Mouse (Mus musculus) limb, embryonic 13.5 days (tissue): ENCODE data around the gene Zdhhc22. TPM values are rescaled to one million over a fixed set of nuclear protein-coding genes. Genes with fewer than 3 reads are reported as not detected.
A peak's percentile ranks its signal among the peaks of the same experiment; 100 is the strongest.

Source experiments
- ATAC-seq: fragments of 200-750 bp; cut with Nextera tagmentation; 2 replicates; pipeline ENCODE4 v1.8.0; 2017; ENCODE audit warnings: low read depth, moderate number of reproducible peaks, moderate TSS enrichment; ENCODE audit not compliant: low FRiP score
- H3K27ac ChIP-seq: fragments of 300-500 bp; sonication (generic); 2 replicates; pipeline ENCODE4 v1.5.1; 2015; ENCODE audit warnings: inconsistent platforms, mild to moderate bottlenecking, moderate library complexity
- H3K27me3 ChIP-seq: fragments of 300-500 bp; sonication (generic); 2 replicates; pipeline ENCODE4 v1.6.1; 2015; ENCODE audit warnings: mild to moderate bottlenecking, inconsistent platforms
- H3K36me3 ChIP-seq: fragments of 300-500 bp; sonication (generic); 2 replicates; pipeline ENCODE4 v1.6.1; 2015; ENCODE audit warnings: inconsistent platforms, mild to moderate bottlenecking, moderate library complexity
- H3K4me1 ChIP-seq: fragments of 300-500 bp; sonication (generic); 2 replicates; pipeline ENCODE4 v1.6.1; 2015; ENCODE audit warnings: inconsistent platforms
- H3K4me2 ChIP-seq: fragments of 300-500 bp; sonication (generic); replicated peaks from 2 replicates; pipeline ENCODE4 v1.6.1; 2015; ENCODE audit warnings: inconsistent platforms, mild to moderate bottlenecking, moderate library complexity
- H3K4me3 ChIP-seq: fragments of 300-500 bp; sonication (generic); 2 replicates; pipeline ENCODE4 v1.5.1; 2015; ENCODE audit warnings: moderate library complexity, mild to moderate bottlenecking, inconsistent platforms
- H3K9ac ChIP-seq: fragments of 300-500 bp; sonication (generic); 2 replicates; pipeline ENCODE4 v1.6.1; 2015; ENCODE audit warnings: mild to moderate bottlenecking, inconsistent platforms
- H3K9me3 ChIP-seq: fragments of 300-500 bp; sonication (generic); 2 replicates; pipeline ENCODE4 v1.6.1; 2016; ENCODE audit warnings: inconsistent platforms
- WGBS: fragments of 180-500 bp; shearing (Covaris S2); methylation state at CpG from one replicate; pipeline ENCODE4 v1.1.7; 2015; 5-methylcytosine and 5-hydroxymethylcytosine counted together
- polyA plus RNA-seq: library from polyadenylated mRNA; unstranded; fragments of >200 nt; fragmentation: Nextera tagmentation; extraction: Ambion mirVana; gene quantifications from 2 replicates; pipeline ENCODE4 v1.2.1, GENCODE M21; 2015

Zdhhc22 gene
- polyA plus RNA-seq, 1 experiment from 2014 or later, result not detected

- 37% methylated on average over 2 of the region's 2 CpGs for WGBS
- Histone ChIP-seq H3K4me1 (peaks cover 11% of the 10 kb centered on the region), H3K9me3 (no peaks in the 10 kb centered on the region), H3K9ac (no peak overlapping the region), H3K27ac (no peak overlapping the region), H3K36me3 (no peaks in the 10 kb centered on the region), H3K4me2 (no peak overlapping the region), H3K27me3 (peaks cover 80% of the 10 kb centered on the region), H3K4me3 (no peak overlapping the region)
- no peak for ATAC-seq
Measured at GRCm38 (mm10) chr12:86990755-86991110, 503 bp upstream of the Zdhhc22 start.

GRCm38 (mm10) chr12:86989378-86989777, 852 bp downstream of the Zdhhc22 start:
- ATAC-seq, result no peak

GRCm38 (mm10) chr12:86988227-86988626, 2.0 kb downstream of the Zdhhc22 start:
- Histone ChIP-seq H3K4me3 (no peak overlapping the region), H3K27ac (no peak overlapping the region), H3K9me3 (no peaks in the 10 kb centered on the region), H3K9ac (no peak overlapping the region), H3K36me3 (no peaks in the 10 kb centered on the region), H3K27me3 (peaks cover 97% of the 10 kb centered on the region), H3K4me2 (no peak overlapping the region), H3K4me1 (peaks cover 14% of the 10 kb centered on the region)
- no peak for ATAC-seq
- WGBS, result 40% methylated on average over 16 of the region's 16 CpGs

More at GRCm38 (mm10) chr12:86989378-86989777, 852 bp downstream of the Zdhhc22 start:
- Histone ChIP-seq H3K9me3 (no peaks in the 10 kb centered on the region), H3K4me1 (peaks cover 11% of the 10 kb centered on the region), H3K36me3 (no peaks in the 10 kb centered on the region), H3K4me3 (peak overlapping the region; percentile 26; the same call in 1 of the 2 replicates), H3K9ac (no peak overlapping the region), H3K4me2 (peak overlapping the region; percentile 55; the same call in 1 of the 2 replicates), H3K27me3 (peaks cover 91% of the 10 kb centered on the region), H3K27ac (no peak overlapping the region)
- 6% methylated on average over 15 of the region's 15 CpGs for WGBS

GRCm38 (mm10) chr12:86986562-86986961, 3.7 kb downstream of the Zdhhc22 start:
- 60% methylated on average over 4 of the region's 4 CpGs for WGBS
- H3K4me2 ChIP-seq, result no peak overlapping the region
- ATAC-seq, result no peak

GRCm38 (mm10) chr12:86984194-86984555, 6.1 kb downstream of the Zdhhc22 start:
- WGBS, result 11% methylated on average over 6 of the region's 6 CpGs
- peaks cover 96% of the 10 kb centered on the region for H3K27me3 ChIP-seq

More at GRCm38 (mm10) chr12:86986562-86986961, 3.7 kb downstream of the Zdhhc22 start:
- no peaks in the 10 kb centered on the region for H3K36me3 ChIP-seq
- H3K4me1 ChIP-seq, result peaks cover 14% of the 10 kb centered on the region
- H3K27me3 ChIP-seq, result peaks cover 100% of the 10 kb centered on the region
- no peak overlapping the region for H3K4me3 ChIP-seq
- no peak overlapping the region for H3K9ac ChIP-seq
- H3K9me3 ChIP-seq, result no peaks in the 10 kb centered on the region
- H3K27ac ChIP-seq, result no peak overlapping the region

GRCm38 (mm10) chr12:86983470-86984193, 6.6 kb downstream of the Zdhhc22 start:
- Histone ChIP-seq H3K36me3 (no peaks in the 10 kb centered on the region), H3K4me2 (peak overlapping the region; percentile 38), H3K27ac (no peak overlapping the region), H3K9ac (no peak overlapping the region), H3K4me1 (0 out of 2 replicates have a peak, but pooled peaks cover 4% of the 10 kb centered on the region), H3K4me3 (no peak overlapping the region), H3K27me3 (peaks cover 96% of the 10 kb centered on the region), H3K9me3 (no peaks in the 10 kb centered on the region)
- WGBS, result 2% methylated on average over 28 of the region's 28 CpGs
- ATAC-seq, result peak; percentile 61; the same call in 1 of the 2 replicates

More at GRCm38 (mm10) chr12:86984194-86984555, 6.1 kb downstream of the Zdhhc22 start:
- Histone ChIP-seq H3K9ac (no peak overlapping the region), H3K4me1 (0 out of 2 replicates have a peak, but pooled peaks cover 4% of the 10 kb centered on the region), H3K9me3 (no peaks in the 10 kb centered on the region), H3K4me3 (no peak overlapping the region), H3K36me3 (no peaks in the 10 kb centered on the region), H3K27ac (no peak overlapping the region), H3K4me2 (no peak overlapping the region)
- no peak for ATAC-seq

GRCm38 (mm10) chr12:86981180-86981579, 9.1 kb downstream of the Zdhhc22 start:
- Histone ChIP-seq H3K4me3 (no peak overlapping the region), H3K4me1 (peaks cover 12% of the 10 kb centered on the region), H3K36me3 (no peaks in the 10 kb centered on the region), H3K9ac (no peak overlapping the region), H3K27ac (no peak overlapping the region), H3K9me3 (no peaks in the 10 kb centered on the region), H3K4me2 (no peak overlapping the region), H3K27me3 (peaks cover 94% of the 10 kb centered on the region)
- ATAC-seq, result no peak
- 28% methylated on average over 9 of the region's 9 CpGs for WGBS

- peak overlapping the region; percentile 21; the same call in 1 of the 2 replicates for H3K4me2 ChIP-seq
- 0 out of 2 replicates have a peak, but pooled peaks have one; percentile 41 for ATAC-seq
- 13% methylated on average over 15 of the region's 15 CpGs for WGBS
Measured at GRCm38 (mm10) chr12:86977833-86978232, 12.4 kb downstream of the Zdhhc22 start.

GRCm38 (mm10) chr12:86976511-86977168, 13.6 kb downstream of the Zdhhc22 start:
- 50% methylated on average over 6 of the region's 6 CpGs for WGBS
- H3K4me2 ChIP-seq, result no peak overlapping the region
- H3K4me3 ChIP-seq, result no peak overlapping the region
- H3K9me3 ChIP-seq, result no peaks in the 10 kb centered on the region
- H3K27me3 ChIP-seq, result peaks cover 56% of the 10 kb centered on the region
- no peak overlapping the region for H3K9ac ChIP-seq
- no peak overlapping the region for H3K27ac ChIP-seq
- H3K36me3 ChIP-seq, result no peaks in the 10 kb centered on the region
- ATAC-seq, result no peak
- peaks cover 38% of the 10 kb centered on the region for H3K4me1 ChIP-seq

More at GRCm38 (mm10) chr12:86977833-86978232, 12.4 kb downstream of the Zdhhc22 start:
- no peaks in the 10 kb centered on the region for H3K9me3 ChIP-seq
- H3K27ac ChIP-seq, result no peak overlapping the region
- no peaks in the 10 kb centered on the region for H3K36me3 ChIP-seq
- H3K27me3 ChIP-seq, result peaks cover 68% of the 10 kb centered on the region
- H3K9ac ChIP-seq, result no peak overlapping the region
- H3K4me1 ChIP-seq, result peaks cover 35% of the 10 kb centered on the region
- H3K4me3 ChIP-seq, result no peak overlapping the region

GRCm38 (mm10) chr12:86975761-86976160, 14.5 kb downstream of the Zdhhc22 start:
- Histone ChIP-seq H3K36me3 (no peaks in the 10 kb centered on the region), H3K4me3 (no peak overlapping the region), H3K9me3 (no peaks in the 10 kb centered on the region), H3K9ac (no peak overlapping the region), H3K4me2 (no peak overlapping the region), H3K27ac (no peak overlapping the region), H3K27me3 (peaks cover 48% of the 10 kb centered on the region), H3K4me1 (peaks cover 38% of the 10 kb centered on the region)
- WGBS, result 49% methylated on average over 10 of the region's 10 CpGs
- no peak for ATAC-seq

GRCm38 (mm10) chr12:86974387-86975288, 15.6 kb downstream of the Zdhhc22 start:
- ATAC-seq, result peak; percentile 51; the same call in 1 of the 2 replicates
- Histone ChIP-seq H3K4me3 (peak overlapping the region; percentile 29), H3K4me2 (peak overlapping the region; percentile 64), H3K9ac (peak overlapping the region; percentile 36), H3K27me3 (peaks cover 37% of the 10 kb centered on the region), H3K36me3 (no peaks in the 10 kb centered on the region), H3K9me3 (no peaks in the 10 kb centered on the region), H3K4me1 (peaks cover 38% of the 10 kb centered on the region), H3K27ac (no peak overlapping the region)
- 7% methylated on average over 40 of the region's 40 CpGs for WGBS
